Mouse (Mus musculus) testis, adult 2 months (tissue): ENCODE results near the gene Rnd2.

Experiments
- CTCF ChIP-seq: fragments of 200-500 bp; IDR thresholded peaks from 2 replicates; pipeline ENCODE4 v1.5.1; 2012; ENCODE audit warnings: low read depth, mild to moderate bottlenecking, inconsistent platforms, low read length, moderate library complexity; ENCODE audit not compliant: control insufficient read depth, insufficient read depth, insufficient replicate concordance
- POLR2A ChIP-seq: fragments of 200-500 bp; IDR thresholded peaks from 2 replicates; pipeline ENCODE4 v1.6.1; 2012; ENCODE audit warnings: low read depth, mild to moderate bottlenecking, inconsistent platforms, low read length, moderate library complexity; ENCODE audit not compliant: control insufficient read depth

DNA sequence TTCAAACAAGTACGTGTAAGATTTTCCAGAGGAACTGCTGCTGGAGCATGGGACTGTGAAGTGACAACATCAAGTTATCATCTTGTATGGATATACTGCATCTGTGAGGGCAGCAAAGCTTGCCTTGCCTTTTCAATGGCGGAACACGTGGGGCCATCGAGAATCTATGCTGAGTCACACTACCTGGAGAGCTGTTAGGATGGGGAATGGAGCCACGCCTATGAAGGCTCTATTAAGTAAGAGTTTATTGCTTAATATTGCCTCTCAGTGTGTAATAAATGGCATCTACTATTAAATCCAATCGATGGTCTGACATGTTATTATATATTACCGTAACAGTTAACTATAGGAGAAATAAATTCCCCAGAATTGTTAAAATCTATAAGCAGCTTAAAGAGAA is 42.3 kb downstream of the Rnd2 start:
- TF ChIP-seq CTCF (no peak), POLR2A (no peak)
